Mouse (Mus musculus) Patski (cell line): ENCODE measurements at regions not wholly inside any gene's neighbourhood (a gene's known extent, or its start where the extent isn't known, plus 50 kb on each side); places are given as distances from the start of the nearest gene placed in this dataset.

Source experiments
- ATAC-seq: fragments of 100-300 bp; one replicate; pipeline ENCODE4 v1.8.0; 2021
- CTCF ChIA-PET: fragments of 350-600 bp; sonication (Branson Sonifier 250); formaldehyde crosslinking; loops from one replicate; lab custom pipeline; 2022; ENCODE audit warnings: inconsistent platforms; lab: Charles Lee
- POLR2A ChIA-PET: fragments of 350-600 bp; sonication (Branson Sonifier 250); formaldehyde crosslinking; loops from one replicate; lab custom pipeline; 2022; ENCODE audit warnings: antibody characterized with exemption, inconsistent platforms; lab: Charles Lee
- DNase-seq: peaks from one replicate; pipeline ENCODE4 v3.0.0-alpha.2; 2011; ENCODE audit warnings: low read depth, low spot score
- H3K27me3 ChIP-seq: fragments of 371-371 bp; one replicate; pipeline ENCODE4 v1.5.1; 2021
- CTCF ChIP-seq: fragments of 100-300 bp; IDR thresholded peaks from one replicate; pipeline ENCODE4 v1.5.1; 2021
- in situ Hi-C: fragments of 300-500 bp; cut with MboI; formaldehyde crosslinking; loops from 3 replicates; pipeline ENCODE4 v1.11.1; 2018; ENCODE audit warnings: low pct_unique_long_range_greater_than_20kb, mixed read lengths

DNA sequence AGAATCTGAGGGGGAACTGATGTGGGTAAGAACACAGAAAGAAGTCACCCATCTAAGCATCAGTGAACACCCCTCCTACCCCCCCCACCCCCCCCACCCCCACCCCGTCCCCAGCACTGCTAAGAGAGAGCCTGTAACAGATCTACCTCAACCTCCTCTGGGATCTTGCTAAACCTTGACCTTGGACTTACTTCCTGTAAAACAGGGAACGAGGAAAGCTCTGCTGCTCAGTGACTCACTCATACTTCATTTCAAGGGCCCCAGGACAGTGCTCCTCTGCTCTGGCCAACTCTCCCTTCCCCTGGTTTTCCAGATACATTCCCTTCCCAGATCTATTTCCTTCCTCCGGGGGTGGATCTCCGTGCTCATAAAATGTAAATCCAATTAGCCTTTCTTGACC is 510.4 kb upstream of the Mpdz start:
- ATAC-seq, result no peak
- CTCF ChIA-PET, result no interaction called here

DNA sequence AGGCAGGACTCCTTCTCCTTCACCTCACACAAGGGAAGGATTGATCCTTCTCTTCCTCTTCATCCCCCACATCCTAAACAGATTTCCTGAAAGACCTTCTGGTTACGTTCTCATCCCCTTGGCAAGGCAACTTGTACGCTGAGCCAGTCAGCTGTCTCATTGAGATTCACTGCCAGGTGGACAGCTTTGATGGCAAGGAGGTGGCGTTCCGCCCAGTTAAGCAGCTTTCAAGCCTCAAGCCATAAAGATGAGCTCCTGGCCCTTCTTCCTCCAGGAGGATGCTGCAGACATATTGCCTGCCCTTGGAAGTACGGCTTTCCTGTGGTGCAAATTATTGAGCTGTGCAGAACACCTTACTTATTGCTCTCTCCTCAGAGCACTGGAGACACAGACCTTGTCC is 494.8 kb upstream of the Mpdz start:
- POLR2A ChIA-PET, result no interaction called here
- in situ Hi-C loops, result no loop called here
- no peaks in the 10 kb centered on the region for H3K27me3 ChIP-seq
- TF ChIP-seq CTCF, result no peak
- CTCF ChIA-PET, result interaction anchor here (1.4 kb wide), 1 partner anchor 10 kb away, joined by 5 read pairs; no protein-coding TSS in a partner anchor
- no peak for DNase-seq
- no peak for ATAC-seq

More for the DNA sequence above, 510.4 kb upstream of the Mpdz start:
- DNase-seq, result no peak
- in situ Hi-C loops, result loop anchor here (25.0 kb wide), 3 partner anchors 584 to 1234 kb away; no protein-coding TSS in a partner anchor
- no peaks in the 10 kb centered on the region for H3K27me3 ChIP-seq
- TF ChIP-seq CTCF, result no peak
- POLR2A ChIA-PET, result interaction anchor here (0.6 kb wide), 1 partner anchor 1021 kb away, joined by 3 read pairs; no protein-coding TSS in a partner anchor

DNA sequence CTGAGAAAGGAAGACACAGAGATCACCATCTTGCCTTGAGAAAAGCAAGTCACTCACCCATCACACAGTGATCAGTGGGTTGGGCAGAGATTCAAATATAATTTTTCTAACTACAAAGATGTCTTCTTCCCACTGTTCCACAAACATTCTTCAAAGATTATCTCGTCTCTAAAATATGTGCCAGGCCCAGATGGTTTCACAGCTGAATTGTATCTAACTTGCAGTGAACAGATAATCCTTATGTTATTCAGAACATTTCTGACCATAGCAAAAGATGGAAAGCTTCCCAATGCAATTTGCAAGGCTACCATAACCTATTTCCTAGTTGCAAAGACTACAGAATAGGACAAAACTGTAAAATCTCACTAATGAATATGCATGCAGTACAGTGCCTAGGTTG is 488.3 kb upstream of the Mpdz start:
- in situ Hi-C loops, result no loop called here
- CTCF ChIA-PET, result no interaction called here
- DNase-seq (no peak), ATAC-seq (no peak)
- no peak for TF ChIP-seq CTCF
- no peaks in the 10 kb centered on the region for H3K27me3 ChIP-seq
- POLR2A ChIA-PET, result no interaction called here

DNA sequence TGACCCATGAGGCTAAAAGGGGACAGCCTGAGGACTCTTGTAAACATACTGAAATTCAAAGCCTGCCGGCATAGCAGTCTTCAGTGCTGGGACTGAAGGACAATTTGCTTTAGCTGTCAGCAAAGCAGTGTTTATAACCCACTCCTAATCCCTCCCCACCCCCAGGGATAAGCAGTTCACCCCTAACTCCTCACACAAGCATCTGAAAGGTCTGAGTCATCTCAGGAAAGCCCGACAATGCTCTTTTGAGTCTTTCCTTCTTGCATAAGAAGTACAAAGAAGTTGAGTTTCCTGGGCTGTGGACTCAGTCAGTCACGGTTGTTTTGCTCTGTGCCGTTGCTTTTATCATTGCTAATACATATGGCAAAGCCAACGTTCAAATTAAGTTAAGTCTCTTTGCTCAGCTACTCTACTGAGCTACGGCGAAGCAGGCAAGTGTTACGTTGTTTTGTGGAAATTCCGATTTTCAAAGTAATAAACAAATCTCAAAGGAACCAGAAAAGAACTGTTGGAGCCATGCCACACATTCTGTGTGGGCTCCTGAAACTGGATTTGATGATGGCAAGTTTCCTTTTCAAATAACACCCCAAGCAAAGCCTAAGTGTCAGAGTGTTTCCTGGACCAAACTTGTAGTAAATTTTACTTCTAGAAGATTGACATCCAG is 486.1 kb upstream of the Mpdz start:
- POLR2A ChIA-PET, result no interaction called here
- ATAC-seq (no peak), DNase-seq (no peak)
- no peaks in the 10 kb centered on the region for H3K27me3 ChIP-seq
- TF ChIP-seq CTCF, result no peak
- CTCF ChIA-PET, result no interaction called here
- in situ Hi-C loops, result no loop called here

DNA sequence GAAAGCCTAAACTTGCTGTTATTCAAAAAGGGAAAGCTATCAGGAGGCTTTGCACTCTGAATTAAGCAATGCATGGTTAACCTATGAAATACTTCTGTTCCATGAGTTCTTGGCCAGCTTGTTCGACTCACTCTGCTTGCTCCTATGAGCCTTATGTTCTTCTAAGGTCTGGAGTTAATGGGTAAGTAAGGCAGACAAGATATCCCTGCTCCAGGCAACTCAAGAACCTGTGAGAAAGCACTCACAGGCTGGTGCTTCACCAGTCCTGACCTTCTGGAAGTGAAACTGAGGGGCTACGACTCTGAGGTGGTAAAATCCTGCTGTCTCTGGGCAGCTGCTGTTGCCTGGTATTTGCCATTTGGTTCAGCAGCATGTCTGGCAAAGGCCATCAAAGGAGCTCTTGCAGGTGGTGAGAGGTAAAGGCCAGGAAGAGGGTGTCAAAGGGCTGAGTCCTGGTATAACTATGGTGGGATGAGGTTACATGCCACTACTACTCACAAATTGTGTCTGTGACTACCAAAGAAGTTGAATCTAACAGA is 484.6 kb upstream of the Mpdz start:
- CTCF ChIA-PET, result interaction anchor here (1.0 to 1.4 kb wide), 2 partner anchors 43 to 429 kb away, joined by 4 read pairs; no protein-coding TSS in a partner anchor
- in situ Hi-C loops, result no loop called here
- no peaks in the 10 kb centered on the region for H3K27me3 ChIP-seq
- POLR2A ChIA-PET, result no interaction called here
- TF ChIP-seq CTCF, result no peak
- ATAC-seq (peak; percentile 22), DNase-seq (no peak)

DNA sequence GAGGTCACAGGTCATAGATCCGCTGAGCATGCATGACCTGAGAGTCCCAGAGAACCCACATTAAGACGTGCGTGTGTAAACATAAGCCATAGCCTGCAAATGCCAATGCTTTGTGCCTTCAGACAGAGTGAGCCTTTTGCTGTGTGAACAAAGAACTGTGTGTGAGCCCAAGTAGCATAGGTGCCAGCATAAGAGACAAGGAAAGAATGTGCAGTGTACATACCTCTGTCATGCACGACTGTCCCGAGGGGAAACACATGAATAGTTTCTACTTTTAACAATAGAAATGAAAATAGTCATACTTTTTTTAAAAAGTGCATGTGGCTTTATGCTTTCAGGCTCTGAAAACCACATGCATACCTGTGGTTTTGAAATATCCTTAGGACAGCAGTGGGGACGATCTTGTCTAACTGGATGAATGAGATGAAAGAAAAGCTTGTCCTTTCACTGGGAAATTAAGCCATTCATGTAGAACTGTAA is 484.1 kb upstream of the Mpdz start:
- peak; percentile 94 for ATAC-seq
- H3K27me3 ChIP-seq, result no peaks in the 10 kb centered on the region
- DNase-seq, result peak; percentile 93
- TF ChIP-seq CTCF, result no peak
- POLR2A ChIA-PET, result no interaction called here
- in situ Hi-C loops, result no loop called here
- CTCF ChIA-PET, result interaction anchor here (1.0 to 1.4 kb wide), 2 partner anchors 43 to 429 kb away, joined by 4 read pairs; no protein-coding TSS in a partner anchor

DNA sequence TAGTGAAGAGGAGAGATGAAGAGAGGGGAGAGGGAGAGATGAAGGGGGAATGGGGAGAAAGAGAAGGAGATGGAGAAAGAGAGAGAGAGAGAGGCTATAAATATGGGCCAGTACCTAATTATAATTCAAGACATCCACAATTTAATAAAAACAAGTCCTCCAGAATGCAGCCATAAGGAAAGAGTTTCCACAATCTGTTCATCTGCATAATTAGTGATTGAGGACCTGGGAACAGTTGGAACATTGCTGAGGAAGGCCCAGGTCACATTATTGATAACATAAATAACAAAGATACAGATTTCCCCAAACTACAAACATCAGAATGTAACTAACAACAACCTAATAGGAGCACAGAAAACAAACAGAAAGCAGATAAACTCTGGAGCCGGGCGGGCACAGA is 483.0 kb upstream of the Mpdz start:
- H3K27me3 ChIP-seq, result no peaks in the 10 kb centered on the region
- CTCF ChIA-PET, result no interaction called here
- no peak for TF ChIP-seq CTCF
- ATAC-seq, result no peak
- DNase-seq, result no peak
- POLR2A ChIA-PET, result no interaction called here
- in situ Hi-C loops, result no loop called here

DNA sequence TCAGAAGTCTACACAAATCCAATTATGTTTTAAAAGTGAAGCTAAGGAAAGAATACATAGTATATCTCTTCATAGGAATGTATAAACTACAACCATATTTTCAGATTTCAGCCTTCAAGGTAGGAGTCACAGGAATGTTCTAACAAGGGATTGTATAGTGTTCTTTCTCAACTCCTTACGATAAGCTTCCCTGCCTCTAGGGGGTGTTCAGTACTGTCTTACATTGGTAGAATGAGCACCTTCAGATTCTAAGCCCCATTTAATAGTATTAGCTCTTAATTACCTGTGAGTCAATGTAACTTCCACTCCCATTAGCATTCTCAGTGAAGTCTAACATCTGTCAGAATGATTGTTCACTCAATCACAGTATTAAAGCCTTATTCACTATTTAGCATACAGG is 481.5 kb upstream of the Mpdz start:
- no peak for DNase-seq
- peak; percentile 8 for TF ChIP-seq CTCF
- no peaks in the 10 kb centered on the region for H3K27me3 ChIP-seq
- POLR2A ChIA-PET, result no interaction called here
- CTCF ChIA-PET, result interaction anchor here (1.1 to 1.4 kb wide), 2 partner anchors 364 to 415 kb away, joined by 3 to 4 read pairs; no protein-coding TSS in a partner anchor
- in situ Hi-C loops, result no loop called here
- ATAC-seq, result no peak

DNA sequence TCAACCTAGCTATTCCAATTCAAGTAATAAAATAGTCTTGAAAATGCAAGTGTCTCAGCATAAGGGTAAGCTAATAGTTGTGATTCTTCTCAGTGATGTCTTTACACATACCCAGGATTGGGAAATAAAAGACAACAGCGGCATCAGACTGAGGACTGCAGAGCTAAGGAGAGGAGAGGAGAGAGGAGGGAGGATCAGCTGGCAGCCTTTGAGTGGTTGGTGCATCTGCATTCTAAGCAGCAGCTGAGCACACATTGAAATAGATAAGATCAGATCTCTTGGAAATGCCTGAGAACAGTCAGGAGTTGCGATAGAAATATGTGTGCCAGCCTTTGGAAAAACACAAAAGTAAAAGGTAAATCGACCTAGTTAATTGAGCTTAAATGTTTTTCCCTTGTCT is 480.3 kb upstream of the Mpdz start:
- CTCF ChIA-PET, result interaction anchor here (1.6 kb wide), 1 partner anchor 40 kb away, joined by 3 read pairs; no protein-coding TSS in a partner anchor
- ATAC-seq (no peak), DNase-seq (no peak)
- TF ChIP-seq CTCF, result no peak
- in situ Hi-C loops, result no loop called here
- POLR2A ChIA-PET, result no interaction called here
- H3K27me3 ChIP-seq, result no peaks in the 10 kb centered on the region

DNA sequence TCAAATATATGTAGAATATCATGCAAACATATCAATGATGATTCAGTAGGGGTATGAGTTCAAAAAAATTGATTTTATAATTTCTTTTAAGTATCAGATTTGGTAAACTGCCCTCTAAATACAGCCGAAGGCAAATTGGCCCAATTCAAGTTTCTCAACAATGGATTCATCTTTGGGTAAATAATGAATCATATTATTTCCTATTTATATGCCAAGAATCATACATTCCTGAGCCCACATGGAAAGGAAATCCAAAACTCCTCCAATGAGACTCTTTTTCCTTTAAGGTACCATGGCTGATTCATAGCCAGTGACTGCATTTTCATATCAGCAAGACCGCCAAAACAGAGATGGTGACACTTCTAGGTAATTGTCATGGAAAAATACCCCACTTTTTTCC is 472.4 kb upstream of the Mpdz start:
- DNase-seq (no peak), ATAC-seq (no peak)
- no peaks in the 10 kb centered on the region for H3K27me3 ChIP-seq
- in situ Hi-C loops, result no loop called here
- ChIA-PET POLR2A (no interaction called here), CTCF (no interaction called here)
- TF ChIP-seq CTCF, result no peak

DNA sequence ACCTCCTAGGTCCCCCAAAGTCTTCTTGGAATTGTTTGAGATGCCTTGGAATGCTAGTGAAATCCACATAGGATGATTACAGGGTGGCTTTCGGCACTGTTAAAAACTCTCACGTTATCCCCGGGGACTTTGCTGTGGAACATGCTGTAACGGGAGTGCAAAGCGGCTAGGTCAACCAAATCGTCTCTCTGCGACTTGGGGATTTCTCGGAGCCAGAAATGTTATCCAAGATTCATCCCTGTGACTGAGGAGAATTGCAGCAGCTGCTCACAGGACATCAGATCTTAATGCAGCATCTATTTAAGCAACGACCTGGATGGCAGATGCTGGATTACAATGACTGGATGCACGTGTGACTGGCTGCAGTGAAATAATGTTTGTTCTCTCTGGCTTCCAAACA is 470.7 kb upstream of the Mpdz start:
- DNase-seq (no peak), ATAC-seq (no peak)
- POLR2A ChIA-PET, result no interaction called here
- no peak for TF ChIP-seq CTCF
- CTCF ChIA-PET, result no interaction called here
- no peaks in the 10 kb centered on the region for H3K27me3 ChIP-seq
- in situ Hi-C loops, result no loop called here
